Mouse (Mus musculus): Measurements from ENCODE around the gene Iqsec1.
A peak's percentile ranks its signal among the peaks of the same experiment; 100 is the strongest.

Gene Iqsec1

GRCm38 (mm10) chr6:90750091-90750490 lies 238.4 kb downstream of the Iqsec1 start:
- no peak for DNase-seq

GRCm38 (mm10) chr6:90749414-90749937 lies 239.0 kb downstream of the Iqsec1 start:
- no peak for DNase-seq

- DNase-seq: no peak
Observed at GRCm38 (mm10) chr6:90748976-90749375, 239.5 kb downstream of the Iqsec1 start.

GRCm38 (mm10) chr6:90746331-90746864 lies 242.1 kb downstream of the Iqsec1 start:
- DNase-seq: no peak

GRCm38 (mm10) chr6:90745401-90746198 lies 242.9 kb downstream of the Iqsec1 start:
- DNase-seq: no peak

- no peak for DNase-seq
Observed at GRCm38 (mm10) chr6:90742453-90742852, 246.0 kb downstream of the Iqsec1 start.

- DNase-seq: no peak
Observed at GRCm38 (mm10) chr6:90741717-90742116, 246.8 kb downstream of the Iqsec1 start.

- no peak for DNase-seq
Observed at GRCm38 (mm10) chr6:90741056-90741420, 247.4 kb downstream of the Iqsec1 start.

- no peak for DNase-seq
Observed at GRCm38 (mm10) chr6:90740348-90741055, 248.0 kb downstream of the Iqsec1 start.

GRCm38 (mm10) chr6:90737376-90737775 lies 251.1 kb downstream of the Iqsec1 start:
- DNase-seq: peak; percentile 90 to 96

- DNase-seq: peak; percentile 81 to 89
Observed at GRCm38 (mm10) chr6:90736691-90737245, 251.7 kb downstream of the Iqsec1 start.

- DNase-seq: peak; percentile 83 to 87
Observed at GRCm38 (mm10) chr6:90736074-90736672, 252.3 kb downstream of the Iqsec1 start.

GRCm38 (mm10) chr6:90735396-90736036 lies 253.0 kb downstream of the Iqsec1 start:
- DNase-seq: no peak

- no peak for DNase-seq
Observed at GRCm38 (mm10) chr6:90734806-90735205, 253.7 kb downstream of the Iqsec1 start.

GRCm38 (mm10) chr6:90731327-90731726 lies 257.2 kb downstream of the Iqsec1 start:
- peak; percentile 80 to 87 for DNase-seq

- peak in 1 of 2 experiments; percentile 47 for DNase-seq
Observed at GRCm38 (mm10) chr6:90729829-90730228, 258.7 kb downstream of the Iqsec1 start.

- DNase-seq: peak; percentile 87 to 93
Observed at GRCm38 (mm10) chr6:90728491-90728931, 260.0 kb downstream of the Iqsec1 start.

- no peak for DNase-seq
Observed at GRCm38 (mm10) chr6:90727826-90728225, 260.7 kb downstream of the Iqsec1 start.

GRCm38 (mm10) chr6:90726711-90727122 lies 261.8 kb downstream of the Iqsec1 start:
- DNase-seq: no peak

GRCm38 (mm10) chr6:90725526-90725925 lies 263.0 kb downstream of the Iqsec1 start:
- no peak for DNase-seq

- no peak for DNase-seq
Observed at GRCm38 (mm10) chr6:90722993-90723392, 265.5 kb downstream of the Iqsec1 start.
